Mouse (Mus musculus): Measurements from ENCODE around the gene Pdzph1. TPM values are rescaled to one million over a fixed set of nuclear protein-coding genes. Genes with fewer than 3 reads are reported as not detected.

The Pdzph1 gene
- 35.3 and 37.7 TPM in 2 replicates for polyA plus RNA-seq (2014; fragmentation: Nextera tagmentation; extraction: Ambion mirVana)

GRCm38 (mm10) chr17:58991275-58991674 lies at the start of gene Pdzph1:
Gene Pdzph1 (minus strand): TSS chr17:58991375.
- 86% methylated on average over 6 of the region's 6 CpGs for WGBS
- no peak within 1 kb of the TSS for H3K27ac ChIP-seq (ENCODE audit: low read depth, low read length)
- H3K9me3 ChIP-seq (ENCODE audit: control insufficient read depth, low read length), result no peaks in the 10 kb centered on the region
- no peak within 1 kb of the TSS for H3K4me3 ChIP-seq (ENCODE audit: low read depth, low read length)
- DNase-seq (ENCODE audit: low spot score, missing footprints) (peak; percentile 26), ATAC-seq (ENCODE audit: low FRiP score) (no peak)
- no peak within 1 kb of the TSS for H3K4me2 ChIP-seq
- H3K36me3 ChIP-seq (ENCODE audit: control insufficient read depth, insufficient read depth, low read length), result no peaks in the 10 kb centered on the region
- H3K4me1 ChIP-seq (ENCODE audit: control insufficient read depth, insufficient read depth, low read length), result no peaks in the 10 kb centered on the region
- no peak within 1 kb of the TSS for H3K9ac ChIP-seq (ENCODE audit: low read length)
- no peaks in the 10 kb centered on the region for H3K27me3 ChIP-seq (ENCODE audit: control insufficient read depth, insufficient read depth, low read length)

- Histone ChIP-seq H3K4me1 (ENCODE audit: control insufficient read depth, insufficient read depth, low read length) (no peaks in the 10 kb centered on the region), H3K27me3 (ENCODE audit: control insufficient read depth, insufficient read depth, low read length) (no peaks in the 10 kb centered on the region), H3K27ac (ENCODE audit: low read depth, low read length) (no peak overlapping the region), H3K9me3 (ENCODE audit: control insufficient read depth, low read length) (no peaks in the 10 kb centered on the region), H3K4me3 (ENCODE audit: low read depth, low read length) (no peak overlapping the region), H3K9ac (ENCODE audit: low read length) (no peak overlapping the region), H3K4me2 (no peak overlapping the region), H3K36me3 (ENCODE audit: control insufficient read depth, insufficient read depth, low read length) (no peaks in the 10 kb centered on the region)
- DNase-seq (ENCODE audit: low spot score, missing footprints) (no peak), ATAC-seq (ENCODE audit: low FRiP score) (no peak)
- WGBS, result 62% methylated on average over 5 of the region's 5 CpGs
Observed at GRCm38 (mm10) chr17:59039754-59040153, 48.6 kb upstream of the Pdzph1 start.

GRCm38 (mm10) chr17:59033445-59033844 lies 42.3 kb upstream of the Pdzph1 start:
- Histone ChIP-seq H3K9me3 (ENCODE audit: control insufficient read depth, low read length) (no peaks in the 10 kb centered on the region), H3K9ac (ENCODE audit: low read length) (no peak overlapping the region), H3K4me2 (no peak overlapping the region), H3K36me3 (ENCODE audit: control insufficient read depth, insufficient read depth, low read length) (no peaks in the 10 kb centered on the region), H3K4me3 (ENCODE audit: low read depth, low read length) (no peak overlapping the region), H3K4me1 (ENCODE audit: control insufficient read depth, insufficient read depth, low read length) (no peaks in the 10 kb centered on the region), H3K27me3 (ENCODE audit: control insufficient read depth, insufficient read depth, low read length) (no peaks in the 10 kb centered on the region), H3K27ac (ENCODE audit: low read depth, low read length) (no peak overlapping the region)
- DNase-seq (ENCODE audit: low spot score, missing footprints), result no peak
- no peak for ATAC-seq (ENCODE audit: low FRiP score)
- 90% methylated on average over 3 of the region's 3 CpGs for WGBS

GRCm38 (mm10) chr17:59026336-59026735 lies 35.2 kb upstream of the Pdzph1 start:
- Histone ChIP-seq H3K4me3 (ENCODE audit: low read depth, low read length) (no peak overlapping the region), H3K36me3 (ENCODE audit: control insufficient read depth, insufficient read depth, low read length) (no peaks in the 10 kb centered on the region), H3K9me3 (ENCODE audit: control insufficient read depth, low read length) (no peaks in the 10 kb centered on the region), H3K9ac (ENCODE audit: low read length) (no peak overlapping the region), H3K4me2 (no peak overlapping the region), H3K27ac (ENCODE audit: low read depth, low read length) (no peak overlapping the region), H3K27me3 (ENCODE audit: control insufficient read depth, insufficient read depth, low read length) (no peaks in the 10 kb centered on the region), H3K4me1 (ENCODE audit: control insufficient read depth, insufficient read depth, low read length) (no peaks in the 10 kb centered on the region)
- ATAC-seq (ENCODE audit: low FRiP score), result no peak
- 90% methylated on average over 3 of the region's 3 CpGs for WGBS
- no peak for DNase-seq (ENCODE audit: low spot score, missing footprints)

- H3K4me2 ChIP-seq, result no peak overlapping the region
- H3K4me3 ChIP-seq (ENCODE audit: low read depth, low read length), result no peak overlapping the region
- no peaks in the 10 kb centered on the region for H3K27me3 ChIP-seq (ENCODE audit: control insufficient read depth, insufficient read depth, low read length)
- DNase-seq (ENCODE audit: low spot score, missing footprints) (no peak), ATAC-seq (ENCODE audit: low FRiP score) (no peak)
- H3K4me1 ChIP-seq (ENCODE audit: control insufficient read depth, insufficient read depth, low read length), result no peaks in the 10 kb centered on the region
- H3K27ac ChIP-seq (ENCODE audit: low read depth, low read length), result no peak overlapping the region
- no peak overlapping the region for H3K9ac ChIP-seq (ENCODE audit: low read length)
- H3K9me3 ChIP-seq (ENCODE audit: control insufficient read depth, low read length), result no peaks in the 10 kb centered on the region
- 32% methylated on average over 6 of the region's 6 CpGs for WGBS
- no peaks in the 10 kb centered on the region for H3K36me3 ChIP-seq (ENCODE audit: control insufficient read depth, insufficient read depth, low read length)
Observed at GRCm38 (mm10) chr17:59024502-59024901, 33.3 kb upstream of the Pdzph1 start.

GRCm38 (mm10) chr17:59023971-59024370 lies 32.8 kb upstream of the Pdzph1 start:
- Histone ChIP-seq H3K4me1 (ENCODE audit: control insufficient read depth, insufficient read depth, low read length) (no peaks in the 10 kb centered on the region), H3K4me3 (ENCODE audit: low read depth, low read length) (no peak overlapping the region), H3K9me3 (ENCODE audit: control insufficient read depth, low read length) (no peaks in the 10 kb centered on the region), H3K27me3 (ENCODE audit: control insufficient read depth, insufficient read depth, low read length) (no peaks in the 10 kb centered on the region; the same call in 1 of the 2 replicates), H3K4me2 (no peak overlapping the region), H3K9ac (ENCODE audit: low read length) (no peak overlapping the region), H3K27ac (ENCODE audit: low read depth, low read length) (no peak overlapping the region), H3K36me3 (ENCODE audit: control insufficient read depth, insufficient read depth, low read length) (no peaks in the 10 kb centered on the region)
- ATAC-seq (ENCODE audit: low FRiP score) (no peak), DNase-seq (ENCODE audit: low spot score, missing footprints) (no peak)
- WGBS, result 35% methylated on average over 5 of the region's 5 CpGs

GRCm38 (mm10) chr17:59018666-59019065 lies 27.5 kb upstream of the Pdzph1 start:
- 91% methylated on average over 4 of the region's 4 CpGs for WGBS
- ATAC-seq (ENCODE audit: low FRiP score) (no peak), DNase-seq (ENCODE audit: low spot score, missing footprints) (no peak)
- Histone ChIP-seq H3K27ac (ENCODE audit: low read depth, low read length) (no peak overlapping the region), H3K9me3 (ENCODE audit: control insufficient read depth, low read length) (no peaks in the 10 kb centered on the region), H3K4me2 (no peak overlapping the region), H3K4me3 (ENCODE audit: low read depth, low read length) (no peak overlapping the region), H3K4me1 (ENCODE audit: control insufficient read depth, insufficient read depth, low read length) (no peaks in the 10 kb centered on the region), H3K9ac (ENCODE audit: low read length) (no peak overlapping the region), H3K36me3 (ENCODE audit: control insufficient read depth, insufficient read depth, low read length) (no peaks in the 10 kb centered on the region), H3K27me3 (ENCODE audit: control insufficient read depth, insufficient read depth, low read length) (no peaks in the 10 kb centered on the region; the same call in 1 of the 2 replicates)

- H3K27ac ChIP-seq (ENCODE audit: low read depth, low read length), result no peak within 1 kb of the TSS; the same call in 1 of the 2 replicates
- no peaks in the 10 kb centered on the region for H3K36me3 ChIP-seq (ENCODE audit: control insufficient read depth, insufficient read depth, low read length)
- H3K9me3 ChIP-seq (ENCODE audit: control insufficient read depth, low read length), result no peaks in the 10 kb centered on the region
- 0 out of 2 replicates have a peak, but pooled peaks cover 2% of the 10 kb centered on the region for H3K4me1 ChIP-seq (ENCODE audit: control insufficient read depth, insufficient read depth, low read length)
- peak within 1 kb of the TSS; percentile 59 for H3K4me2 ChIP-seq
- H3K4me3 ChIP-seq (ENCODE audit: low read depth, low read length), result peak within 1 kb of the TSS; percentile 61
- DNase-seq (ENCODE audit: low spot score, missing footprints) (peak; percentile 94), ATAC-seq (ENCODE audit: low FRiP score) (peak; percentile 93)
- peak within 1 kb of the TSS; percentile 81 for H3K9ac ChIP-seq (ENCODE audit: low read length)
- under 1% methylated on average over 22 of the region's 22 CpGs for WGBS
- no peaks in the 10 kb centered on the region for H3K27me3 ChIP-seq (ENCODE audit: control insufficient read depth, insufficient read depth, low read length)
Observed at GRCm38 (mm10) chr17:59013091-59013459, 21.9 kb upstream of the Pdzph1 start, which contains the start of gene Nudt12. Gene Nudt12 (minus strand): TSS chr17:59013372.

- Histone ChIP-seq H3K9ac (ENCODE audit: low read length) (peak overlapping the region; percentile 81), H3K4me1 (ENCODE audit: control insufficient read depth, insufficient read depth, low read length) (0 out of 2 replicates have a peak, but pooled peaks cover 2% of the 10 kb centered on the region), H3K27me3 (ENCODE audit: control insufficient read depth, insufficient read depth, low read length) (no peaks in the 10 kb centered on the region), H3K27ac (ENCODE audit: low read depth, low read length) (no peak overlapping the region; the same call in 1 of the 2 replicates), H3K4me3 (ENCODE audit: low read depth, low read length) (peak overlapping the region; percentile 61), H3K9me3 (ENCODE audit: control insufficient read depth, low read length) (no peaks in the 10 kb centered on the region), H3K4me2 (peak overlapping the region; percentile 59), H3K36me3 (ENCODE audit: control insufficient read depth, insufficient read depth, low read length) (no peaks in the 10 kb centered on the region)
- WGBS, result 15% methylated on average over 15 of the region's 15 CpGs
- DNase-seq (ENCODE audit: low spot score, missing footprints) (peak; percentile 86), ATAC-seq (ENCODE audit: low FRiP score) (peak; percentile 85)
Observed at GRCm38 (mm10) chr17:59012421-59013090, 21.4 kb upstream of the Pdzph1 start.

All from midbrain, embryonic 11.5 days (tissue).